Mouse (Mus musculus) macrophage (primary cell): ENCODE results near the gene Atp1a2. TPM values are rescaled to one million over a fixed set of nuclear protein-coding genes. Genes with fewer than 3 reads are reported as not detected.
A peak's percentile ranks its signal among the peaks of the same experiment; 100 is the strongest.

Source experiments
- H3K27ac ChIP-seq: fragments of 350-480 bp; formaldehyde crosslinking; 2 replicates; pipeline ENCODE4 v1.9.0; 2021
- H3K36me3 ChIP-seq: fragments of 350-480 bp; formaldehyde crosslinking; 2 replicates; pipeline ENCODE4 v1.9.0; 2021; ENCODE audit errors: inconsistent target
- H3K4me3 ChIP-seq: fragments of 350-480 bp; formaldehyde crosslinking; 2 replicates; pipeline ENCODE4 v1.9.0; 2021; ENCODE audit errors: inconsistent target
- H3K79me2 ChIP-seq: fragments of 350-480 bp; formaldehyde crosslinking; 2 replicates; pipeline ENCODE4 v1.9.0; 2021; ENCODE audit errors: inconsistent target
- WGBS: methylation state at CpG from one replicate; pipeline ENCODE4 v1.1.7; 2026; ENCODE audit warnings: inconsistent platforms; ENCODE audit not compliant: missing documents; 5-methylcytosine and 5-hydroxymethylcytosine counted together
- polyA plus RNA-seq: library from polyadenylated mRNA; stranded (reverse); fragments of 250-400 nt; gene quantifications from 3 replicates; pipeline ENCODE4 v1.2.4, GENCODE M21; 2018; ENCODE audit warnings: inconsistent platforms

The Atp1a2 gene
- polyA plus RNA-seq, 1 experiment from 2014 or later = not detected

DNA sequence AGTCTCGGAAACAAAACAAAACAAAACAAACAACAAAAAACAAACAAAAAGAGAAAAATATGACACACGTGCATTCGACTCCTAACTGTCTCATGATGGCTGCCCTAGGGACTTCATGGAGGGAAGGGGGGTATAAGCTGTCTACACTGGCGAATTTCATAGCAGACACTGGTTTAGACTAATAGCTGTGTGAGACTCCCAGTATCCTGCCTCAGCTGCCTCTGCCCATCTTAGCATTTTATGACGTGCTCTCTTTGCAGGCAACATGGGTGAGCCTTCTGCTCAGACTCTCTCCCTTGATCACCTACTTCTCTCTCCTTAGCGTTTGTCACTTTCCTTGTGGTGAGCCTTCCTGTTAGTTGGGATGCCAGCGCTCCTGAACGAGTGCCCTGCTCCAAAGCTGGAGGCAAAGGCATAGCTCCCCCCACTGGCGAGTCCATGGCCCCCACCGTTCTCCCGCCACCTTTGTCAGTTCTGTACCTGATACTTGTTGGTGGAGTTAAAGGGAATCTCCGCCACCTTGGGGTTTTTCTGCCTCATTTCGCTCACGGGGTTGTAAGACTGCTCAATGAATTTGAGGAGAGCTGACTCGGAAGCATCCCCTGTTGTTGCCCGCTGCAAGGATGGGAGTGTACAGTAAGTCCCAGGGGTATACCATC, 54.2 kb downstream of the Atp1a2 start:
- no peak overlapping the region for H3K27ac ChIP-seq
- H3K79me2 ChIP-seq = no peaks in the 10 kb centered on the region
- H3K36me3 ChIP-seq = no peaks in the 10 kb centered on the region
- no peak overlapping the region for H3K4me3 ChIP-seq
- 66% methylated on average over 14 of the region's 16 CpGs for WGBS

DNA sequence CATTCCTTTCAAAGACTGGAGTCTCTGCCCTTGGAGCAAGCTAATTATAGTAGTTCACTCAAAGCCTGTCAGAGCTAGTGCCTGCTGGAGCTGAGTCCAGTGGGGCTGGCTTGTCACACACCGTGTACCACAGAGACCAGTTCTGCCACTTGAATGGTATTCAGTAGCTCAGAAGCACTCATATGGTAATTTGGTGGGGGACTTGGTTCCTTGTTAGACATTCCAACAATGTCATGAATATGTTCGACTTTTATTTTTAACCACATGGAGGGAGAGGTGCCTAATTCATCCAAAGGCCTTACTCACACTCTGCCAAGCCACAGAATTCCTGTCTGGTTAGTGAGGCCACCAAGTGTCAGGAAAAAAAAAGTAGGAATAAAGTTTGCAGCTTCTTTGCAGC, 55.5 kb downstream of the Atp1a2 start:
- Histone ChIP-seq H3K27ac (no peak overlapping the region), H3K4me3 (no peak overlapping the region), H3K36me3 (no peaks in the 10 kb centered on the region), H3K79me2 (no peaks in the 10 kb centered on the region)
- 89% methylated on average over 2 of the region's 2 CpGs for WGBS

DNA sequence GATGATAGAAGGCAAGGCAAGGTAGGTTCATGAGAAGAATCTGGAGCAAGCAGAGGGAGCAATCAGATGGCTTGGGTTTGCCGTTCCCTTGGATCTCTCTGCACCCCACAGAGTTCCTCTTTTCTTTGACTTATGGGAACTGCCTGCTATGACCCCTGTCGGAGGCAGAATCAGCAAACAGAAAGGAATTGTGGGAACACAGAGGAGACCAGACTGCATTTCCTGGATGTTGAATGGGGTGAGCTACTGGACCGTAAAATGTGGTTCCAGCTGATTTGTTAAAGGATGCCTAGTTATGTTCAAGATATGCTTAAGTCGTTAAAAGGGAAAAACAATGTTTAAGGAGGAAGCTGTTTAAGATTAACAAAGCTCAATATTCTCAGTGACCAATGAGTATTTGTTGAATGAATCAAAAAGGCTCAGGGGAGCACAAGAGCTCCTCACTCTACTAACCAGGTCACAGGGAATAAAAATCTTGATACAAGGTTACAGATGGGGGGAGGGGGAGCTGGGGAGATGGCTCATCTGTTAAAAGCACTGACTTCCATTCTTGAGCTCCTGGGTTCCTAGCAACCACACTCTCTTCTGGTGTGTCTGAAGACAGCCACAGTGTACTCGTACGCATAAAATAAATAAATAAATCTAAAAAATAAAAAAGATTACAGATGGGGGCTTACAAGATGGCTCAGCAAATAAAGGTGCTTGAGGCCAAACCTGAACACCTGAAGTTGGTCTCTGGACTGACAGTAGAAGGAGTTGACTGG, 56.7 kb downstream of the Atp1a2 start:
- no peaks in the 10 kb centered on the region for H3K79me2 ChIP-seq
- peak overlapping the region; percentile 10; the same call in 1 of the 2 replicates for H3K27ac ChIP-seq
- WGBS = 31% methylated on average over 6 of the region's 6 CpGs
- no peak overlapping the region for H3K4me3 ChIP-seq
- H3K36me3 ChIP-seq = no peaks in the 10 kb centered on the region

DNA sequence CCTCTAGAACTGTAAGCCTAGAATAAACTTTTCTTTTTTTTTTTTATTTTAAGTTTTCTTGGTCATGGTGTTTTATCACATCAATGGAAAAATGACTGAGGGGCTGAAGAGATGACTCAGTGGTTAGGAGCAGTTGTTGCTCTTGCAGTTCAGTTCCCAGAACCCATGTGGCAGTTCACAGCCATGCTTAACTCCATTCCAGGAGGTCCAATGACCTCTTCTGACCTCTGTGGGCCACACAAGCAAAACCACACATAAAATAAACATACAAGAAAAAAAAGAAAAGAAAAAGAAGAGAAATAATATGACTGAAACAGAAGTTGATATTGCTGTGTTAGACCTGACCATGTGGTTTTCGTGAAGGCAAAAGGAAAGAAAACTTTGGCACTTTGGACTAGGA, 68.6 kb downstream of the Atp1a2 start:
- WGBS = 100% methylated on average over 1 of the region's 1 CpGs
- no peaks in the 10 kb centered on the region for H3K79me2 ChIP-seq

DNA sequence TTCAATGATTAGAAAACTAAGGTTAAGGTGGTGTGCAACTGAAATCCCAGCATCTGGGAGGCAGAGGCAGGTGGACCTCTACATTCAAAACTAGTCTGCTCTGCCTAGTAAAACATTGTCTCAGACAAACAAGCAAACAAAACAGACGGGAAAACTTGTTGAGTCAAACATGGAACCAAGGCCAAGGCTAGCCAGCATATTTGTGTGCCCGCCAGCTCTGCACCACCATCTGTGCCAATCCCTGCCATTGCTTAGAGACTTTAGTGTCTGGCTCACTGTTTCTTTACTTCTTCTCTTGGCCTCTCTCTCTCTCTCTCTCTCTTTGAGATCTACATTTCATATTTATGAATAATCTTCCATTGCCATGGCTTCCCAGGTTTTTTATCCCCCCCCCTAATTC, 69.7 kb downstream of the Atp1a2 start:
- H3K36me3 ChIP-seq = no peaks in the 10 kb centered on the region
- H3K79me2 ChIP-seq = no peaks in the 10 kb centered on the region
- H3K4me3 ChIP-seq = no peak overlapping the region
- no peak overlapping the region for H3K27ac ChIP-seq
- 100% methylated on average over 2 of the region's 2 CpGs for WGBS

More for the DNA sequence above, 68.6 kb downstream of the Atp1a2 start:
- Histone ChIP-seq H3K27ac (no peak overlapping the region), H3K36me3 (no peaks in the 10 kb centered on the region), H3K4me3 (no peak overlapping the region)

Other genes starting within 250 kb of the Atp1a2 start
- not detected in 3 replicates for gene Nhlh1, start 240.5 kb downstream of the Atp1a2 start, polyA plus RNA-seq
- 141 to 187 TPM (median 150 TPM) in 3 replicates for gene Copa, start 215.5 kb downstream of the Atp1a2 start, polyA plus RNA-seq
- gene Ncstn, start 215.3 kb downstream of the Atp1a2 start, polyA plus RNA-seq = 95.2 to 110 TPM (median 102 TPM) in 3 replicates
- 44.5 to 55.5 TPM (median 48.6 TPM) in 3 replicates for gene Pex19, start 171.3 kb downstream of the Atp1a2 start, polyA plus RNA-seq
- gene Dcaf8, start 150.0 kb downstream of the Atp1a2 start, polyA plus RNA-seq = 45.9 to 68.0 TPM (median 67.8 TPM) in 3 replicates
- gene Pea15a, start 91.3 kb downstream of the Atp1a2 start, polyA plus RNA-seq = 269 to 545 TPM (median 282 TPM) in 3 replicates
- gene Casq1, start 78.2 kb downstream of the Atp1a2 start, polyA plus RNA-seq = not detected in 3 replicates
- gene Atp1a4, start 39.6 kb downstream of the Atp1a2 start, polyA plus RNA-seq = not detected in 3 replicates
- gene Igsf8, start 36.4 kb downstream of the Atp1a2 start, polyA plus RNA-seq = 26.8 to 55.6 TPM (median 36.2 TPM) in 3 replicates
- 0.06 to 0.33 TPM in 2 of 3 replicates, not detected in the other for gene Kcnj9, start 31.3 kb upstream of the Atp1a2 start, polyA plus RNA-seq
- 0.28 to 1.9 TPM (median 0.66 TPM) in 3 replicates for gene Kcnj10, start 43.1 kb upstream of the Atp1a2 start, polyA plus RNA-seq
- gene Pigm, start 78.5 kb upstream of the Atp1a2 start, polyA plus RNA-seq = 5.6 to 9.2 TPM (median 7.8 TPM) in 3 replicates
- gene Slamf9, start 177.3 kb upstream of the Atp1a2 start, polyA plus RNA-seq = 8.4 to 43.7 TPM (median 12.1 TPM) in 3 replicates
- gene Igsf9, start 183.7 kb upstream of the Atp1a2 start, polyA plus RNA-seq = 0.24 to 1.5 TPM (median 0.64 TPM) in 3 replicates
- gene Tagln2, start 202.0 kb upstream of the Atp1a2 start, polyA plus RNA-seq = 178 to 475 TPM (median 441 TPM) in 3 replicates
- 1.6 to 2.7 TPM (median 1.7 TPM) in 3 replicates for gene Cfap45, start 222.7 kb upstream of the Atp1a2 start, polyA plus RNA-seq